Mouse (Mus musculus) CD4-positive helper T cell, adult 2 months (primary cell): ENCODE results near the gene Dctd.
"Not testable (repeated sequence)": the region's sequence is repeated elsewhere in the genome, so short reads cannot be mapped to it uniquely, and the experiment has no call there.

Source experiments
- DNase-seq: peaks from one replicate; pipeline ENCODE4 v3.0.0-alpha.2; 2012; ENCODE audit warnings: low read depth, missing footprints, low spot score

Dctd gene

GRCm38 (mm10) chr8:48145766-48146165, 46.9 kb downstream of the Dctd start:
- DNase-seq, result no peak

- DNase-seq, result no peak
Measured at GRCm38 (mm10) chr8:48146449-48146848, 47.6 kb downstream of the Dctd start.

- no peak for DNase-seq
Measured at GRCm38 (mm10) chr8:48152062-48152738, 53.3 kb downstream of the Dctd start.

GRCm38 (mm10) chr8:48153360-48154121, 54.6 kb downstream of the Dctd start:
- DNase-seq, result no peak

- DNase-seq, result no peak
Measured at GRCm38 (mm10) chr8:48157718-48158117, 58.8 kb downstream of the Dctd start.

- no peak for DNase-seq
Measured at GRCm38 (mm10) chr8:48158560-48159217, 59.8 kb downstream of the Dctd start.

GRCm38 (mm10) chr8:48177406-48177805, 78.5 kb downstream of the Dctd start:
- DNase-seq, result no peak

- DNase-seq, result no peak
Measured at GRCm38 (mm10) chr8:48177876-48178275, 79.0 kb downstream of the Dctd start.

GRCm38 (mm10) chr8:48178993-48179392, 80.1 kb downstream of the Dctd start:
- no peak for DNase-seq

GRCm38 (mm10) chr8:48180146-48180545, 81.3 kb downstream of the Dctd start:
- DNase-seq, result not testable (repeated sequence)

- no peak for DNase-seq
Measured at GRCm38 (mm10) chr8:48181000-48181399, 82.1 kb downstream of the Dctd start.

GRCm38 (mm10) chr8:48183758-48184157, 84.9 kb downstream of the Dctd start:
- DNase-seq, result no peak

- no peak for DNase-seq
Measured at GRCm38 (mm10) chr8:48188586-48188985, 89.7 kb downstream of the Dctd start.

- no peak for DNase-seq
Measured at GRCm38 (mm10) chr8:48195971-48196370, 97.1 kb downstream of the Dctd start.

GRCm38 (mm10) chr8:48199171-48199570, 100.3 kb downstream of the Dctd start:
- DNase-seq, result no peak

- no peak for DNase-seq
Measured at GRCm38 (mm10) chr8:48202632-48203031, 103.7 kb downstream of the Dctd start.
